Mouse (Mus musculus) small intestine, adult 2 months (tissue): ENCODE measurements around the gene Ppp1ca.

ENCODE experiments used
- CTCF ChIP-seq: fragments of 200-500 bp; IDR thresholded peaks from 2 replicates; pipeline ENCODE4 v1.5.1; 2012; ENCODE audit warnings: low read depth, mild to moderate bottlenecking, control low read depth, inconsistent platforms, low read length, moderate library complexity, mixed read lengths; ENCODE audit not compliant: insufficient replicate concordance, insufficient read length; ENCODE audit errors: extremely low read depth
- POLR2A ChIP-seq: fragments of 200-500 bp; IDR thresholded peaks from 2 replicates; pipeline ENCODE4 v1.6.1; 2012; ENCODE audit warnings: low read depth, mild to moderate bottlenecking, control low read depth, inconsistent platforms, low read length, moderate library complexity

DNA sequence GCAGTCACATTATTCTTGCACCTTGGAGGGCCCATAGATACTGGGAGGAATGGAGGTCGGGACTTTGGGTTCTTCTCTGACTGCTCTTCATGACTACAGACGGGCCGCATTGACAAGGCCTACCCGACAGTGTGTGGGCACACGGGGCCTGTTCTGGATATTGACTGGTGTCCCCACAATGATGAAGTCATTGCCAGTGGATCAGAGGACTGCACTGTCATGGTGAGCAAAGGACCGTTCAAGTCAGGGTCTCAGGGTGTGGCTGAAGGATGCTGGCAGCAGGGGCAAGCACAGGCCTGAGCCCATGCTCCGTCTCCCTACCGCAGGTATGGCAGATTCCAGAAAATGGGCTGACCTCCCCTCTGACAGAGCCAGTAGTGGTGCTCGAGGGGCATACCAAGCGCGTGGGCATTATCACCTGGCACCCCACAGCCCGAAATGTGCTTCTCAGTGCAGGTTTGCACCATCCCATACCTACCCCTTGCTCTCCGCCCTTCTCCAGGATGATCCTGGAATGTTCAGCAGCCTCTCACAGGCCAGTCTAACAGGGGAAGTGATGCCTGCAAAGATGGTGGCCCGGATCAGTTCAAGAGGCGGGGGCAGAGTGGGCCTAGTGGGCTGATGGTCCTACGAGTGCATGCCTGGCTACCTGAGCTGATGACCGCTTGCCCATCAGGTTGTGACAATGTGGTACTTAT is 42.0 kb upstream of the Ppp1ca start:
- no peak for TF ChIP-seq POLR2A
- TF ChIP-seq CTCF, result no peak
